Mouse (Mus musculus): ENCODE results near the gene Tmco4. TPM values are rescaled to one million over a fixed set of nuclear protein-coding genes. Genes with fewer than 3 reads are reported as not detected.
"Not testable (repeated sequence)": the region's sequence is repeated elsewhere in the genome, so short reads cannot be mapped to it uniquely, and the experiment has no call there.

Gene Tmco4
- polyA plus RNA-seq, 1 experiment, result 3.4 TPM

DNA sequence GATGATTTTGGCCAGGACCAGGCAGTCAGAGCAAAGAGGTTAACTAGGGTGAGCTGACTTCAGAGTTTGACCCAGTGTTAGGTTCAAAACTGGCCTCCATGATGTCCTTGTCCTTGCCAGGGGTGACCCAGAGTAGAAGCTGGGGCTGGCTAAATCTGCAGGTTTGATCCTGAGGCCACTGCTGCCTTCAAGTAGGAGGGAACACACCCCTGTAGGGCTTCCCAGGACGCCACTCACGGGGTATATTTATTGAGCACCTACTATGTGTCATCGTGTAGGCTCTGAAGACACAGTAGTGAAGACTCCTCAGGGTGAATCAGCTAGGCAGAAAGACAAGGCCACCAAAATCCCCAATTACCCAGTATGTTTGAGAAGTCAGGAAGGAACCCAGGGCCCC is 1.0 kb downstream of the Tmco4 start:
- Histone ChIP-seq H3K36me3 (ENCODE audit: control insufficient read depth, insufficient read depth, low read length) (no peaks in the 10 kb centered on the region), H3K27me3 (ENCODE audit: control insufficient read depth, insufficient read depth, low read length) (no peaks in the 10 kb centered on the region), H3K4me1 (ENCODE audit: control insufficient read depth, insufficient read depth, low read length) (peaks cover 17% of the 10 kb centered on the region), H3K4me3 (ENCODE audit: control insufficient read depth, low read depth, low read length) (peak overlapping the region; percentile 88; the same call in 1 of the 2 replicates), H3K27ac (ENCODE audit: control insufficient read depth, insufficient read depth, low read depth, low read length) (no peak overlapping the region)
- TF ChIP-seq POLR2A (IDR thresholded peaks at IDR 0.05; ENCODE audit: control insufficient read depth, low read depth, low read length) (no peak), CTCF (IDR thresholded peaks at IDR 0.05; ENCODE audit: control insufficient read depth, insufficient read depth, insufficient replicate concordance, low read depth, low read length) (no peak)

- H3K27me3 ChIP-seq (ENCODE audit: control insufficient read depth, insufficient read depth, low read length); H3K4me3 ChIP-seq (ENCODE audit: control insufficient read depth, low read depth, low read length); H3K27ac ChIP-seq (ENCODE audit: control insufficient read depth, insufficient read depth, low read depth, low read length); H3K36me3 ChIP-seq (ENCODE audit: control insufficient read depth, insufficient read depth, low read length): not testable (repeated sequence)
- peaks cover 17% of the 10 kb centered on the region for H3K4me1 ChIP-seq (ENCODE audit: control insufficient read depth, insufficient read depth, low read length)
Measured at GRCm38 (mm10) chr4:138974540-138974939, 1.9 kb downstream of the Tmco4 start.

DNA sequence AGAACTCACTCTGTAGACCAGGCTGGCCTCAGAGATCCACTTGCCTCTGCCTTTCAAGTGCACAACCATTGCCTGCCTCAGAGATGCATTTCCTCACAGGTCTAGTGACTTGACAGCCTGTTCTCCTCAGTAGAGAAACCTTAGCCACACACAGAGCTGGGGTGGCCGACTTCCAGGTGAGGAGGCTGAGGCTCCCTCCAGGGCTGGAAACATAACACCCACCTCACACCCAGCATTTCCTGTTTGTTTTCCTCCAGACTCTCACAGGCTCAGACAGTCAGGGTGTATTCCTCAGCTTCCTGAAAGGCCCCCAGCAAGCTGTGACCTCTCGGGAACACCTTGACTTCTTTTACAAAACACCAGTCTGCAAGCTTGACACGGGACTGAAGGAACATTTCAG is 2.5 kb downstream of the Tmco4 start:
- Histone ChIP-seq H3K27ac (ENCODE audit: control insufficient read depth, insufficient read depth, low read depth, low read length) (no peak overlapping the region), H3K27me3 (ENCODE audit: control insufficient read depth, insufficient read depth, low read length) (no peaks in the 10 kb centered on the region), H3K4me3 (ENCODE audit: control insufficient read depth, low read depth, low read length) (no peak overlapping the region), H3K4me1 (ENCODE audit: control insufficient read depth, insufficient read depth, low read length) (peaks cover 17% of the 10 kb centered on the region), H3K36me3 (ENCODE audit: control insufficient read depth, insufficient read depth, low read length) (no peaks in the 10 kb centered on the region)
- TF ChIP-seq POLR2A (IDR thresholded peaks at IDR 0.05; ENCODE audit: control insufficient read depth, low read depth, low read length) (no peak), CTCF (IDR thresholded peaks at IDR 0.05; ENCODE audit: control insufficient read depth, insufficient read depth, insufficient replicate concordance, low read depth, low read length) (no peak)

- Histone ChIP-seq H3K36me3 (ENCODE audit: control insufficient read depth, insufficient read depth, low read length) (no peaks in the 10 kb centered on the region), H3K4me3 (ENCODE audit: control insufficient read depth, low read depth, low read length) (no peak overlapping the region)
- TF ChIP-seq POLR2A (IDR thresholded peaks at IDR 0.05; ENCODE audit: control insufficient read depth, low read depth, low read length), result no peak
- no peak for TF ChIP-seq CTCF (IDR thresholded peaks at IDR 0.05; ENCODE audit: control insufficient read depth, insufficient read depth, insufficient replicate concordance, low read depth, low read length)
Measured at GRCm38 (mm10) chr4:138976046-138976445, 3.4 kb downstream of the Tmco4 start.

GRCm38 (mm10) chr4:138980021-138980420 is 7.3 kb downstream of the Tmco4 start:
- no peak overlapping the region for H3K4me3 ChIP-seq (ENCODE audit: control insufficient read depth, low read depth, low read length)
- TF ChIP-seq CTCF (IDR thresholded peaks at IDR 0.05; ENCODE audit: control insufficient read depth, insufficient read depth, insufficient replicate concordance, low read depth, low read length) (no peak), POLR2A (IDR thresholded peaks at IDR 0.05; ENCODE audit: control insufficient read depth, low read depth, low read length) (no peak)
- H3K4me1 ChIP-seq (ENCODE audit: control insufficient read depth, insufficient read depth, low read length), result peaks cover 5% of the 10 kb centered on the region; the same call in 1 of the 2 replicates
- no peak overlapping the region for H3K27ac ChIP-seq (ENCODE audit: control insufficient read depth, insufficient read depth, low read depth, low read length)
- no peaks in the 10 kb centered on the region for H3K27me3 ChIP-seq (ENCODE audit: control insufficient read depth, insufficient read depth, low read length)
- no peaks in the 10 kb centered on the region for H3K36me3 ChIP-seq (ENCODE audit: control insufficient read depth, insufficient read depth, low read length)

More at GRCm38 (mm10) chr4:138976046-138976445, 3.4 kb downstream of the Tmco4 start:
- no peaks in the 10 kb centered on the region for H3K27me3 ChIP-seq (ENCODE audit: control insufficient read depth, insufficient read depth, low read length)
- H3K4me1 ChIP-seq (ENCODE audit: control insufficient read depth, insufficient read depth, low read length), result peaks cover 21% of the 10 kb centered on the region
- no peak overlapping the region for H3K27ac ChIP-seq (ENCODE audit: control insufficient read depth, insufficient read depth, low read depth, low read length)

GRCm38 (mm10) chr4:138980771-138981420 is 8.2 kb downstream of the Tmco4 start:
- no peak overlapping the region for H3K4me3 ChIP-seq (ENCODE audit: control insufficient read depth, low read depth, low read length)

GRCm38 (mm10) chr4:138983422-138983821 is 10.7 kb downstream of the Tmco4 start:
- no peak overlapping the region for H3K4me3 ChIP-seq (ENCODE audit: control insufficient read depth, low read depth, low read length)
- no peaks in the 10 kb centered on the region for H3K27me3 ChIP-seq (ENCODE audit: control insufficient read depth, insufficient read depth, low read length)
- TF ChIP-seq POLR2A (IDR thresholded peaks at IDR 0.05; ENCODE audit: control insufficient read depth, low read depth, low read length) (no peak), CTCF (IDR thresholded peaks at IDR 0.05; ENCODE audit: control insufficient read depth, insufficient read depth, insufficient replicate concordance, low read depth, low read length) (no peak)
- H3K4me1 ChIP-seq (ENCODE audit: control insufficient read depth, insufficient read depth, low read length), result peaks cover 5% of the 10 kb centered on the region; the same call in 1 of the 2 replicates
- H3K36me3 ChIP-seq (ENCODE audit: control insufficient read depth, insufficient read depth, low read length), result no peaks in the 10 kb centered on the region
- no peak overlapping the region for H3K27ac ChIP-seq (ENCODE audit: control insufficient read depth, insufficient read depth, low read depth, low read length)

More at GRCm38 (mm10) chr4:138980771-138981420, 8.2 kb downstream of the Tmco4 start:
- no peaks in the 10 kb centered on the region for H3K36me3 ChIP-seq (ENCODE audit: control insufficient read depth, insufficient read depth, low read length)
- H3K27me3 ChIP-seq (ENCODE audit: control insufficient read depth, insufficient read depth, low read length), result no peaks in the 10 kb centered on the region
- H3K27ac ChIP-seq (ENCODE audit: control insufficient read depth, insufficient read depth, low read depth, low read length), result no peak overlapping the region
- TF ChIP-seq POLR2A (IDR thresholded peaks at IDR 0.05; ENCODE audit: control insufficient read depth, low read depth, low read length) (no peak), CTCF (IDR thresholded peaks at IDR 0.05; ENCODE audit: control insufficient read depth, insufficient read depth, insufficient replicate concordance, low read depth, low read length) (no peak)
- peaks cover 5% of the 10 kb centered on the region; the same call in 1 of the 2 replicates for H3K4me1 ChIP-seq (ENCODE audit: control insufficient read depth, insufficient read depth, low read length)

Data from testis, adult 2 months (tissue).